Mouse (Mus musculus): ENCODE measurements at regions not wholly inside any gene's neighbourhood (a gene's known extent, or its start where the extent isn't known, plus 50 kb on each side); places are given as distances from the start of the nearest gene placed in this dataset.

DNA sequence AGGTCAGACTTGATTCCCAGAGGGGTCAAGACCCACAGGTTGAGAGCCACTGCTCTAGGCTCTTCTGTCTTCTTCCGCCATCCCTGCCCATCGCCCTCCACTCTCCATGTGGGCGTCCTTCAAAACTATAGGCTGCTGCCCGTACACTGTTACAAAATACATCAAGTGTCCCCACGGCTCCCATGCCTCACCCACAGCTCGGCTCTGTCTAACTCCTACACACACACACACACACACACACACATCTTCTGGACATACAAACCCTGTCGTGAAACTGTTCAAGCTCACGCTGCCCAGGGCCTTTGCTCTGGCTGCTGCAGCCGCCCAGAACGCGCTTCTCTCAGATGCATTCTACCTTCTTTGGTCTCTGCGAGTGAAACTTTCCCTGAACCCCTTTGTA, 67.1 kb upstream of the Tmem189 start:
- DNase-seq = no peak

DNA sequence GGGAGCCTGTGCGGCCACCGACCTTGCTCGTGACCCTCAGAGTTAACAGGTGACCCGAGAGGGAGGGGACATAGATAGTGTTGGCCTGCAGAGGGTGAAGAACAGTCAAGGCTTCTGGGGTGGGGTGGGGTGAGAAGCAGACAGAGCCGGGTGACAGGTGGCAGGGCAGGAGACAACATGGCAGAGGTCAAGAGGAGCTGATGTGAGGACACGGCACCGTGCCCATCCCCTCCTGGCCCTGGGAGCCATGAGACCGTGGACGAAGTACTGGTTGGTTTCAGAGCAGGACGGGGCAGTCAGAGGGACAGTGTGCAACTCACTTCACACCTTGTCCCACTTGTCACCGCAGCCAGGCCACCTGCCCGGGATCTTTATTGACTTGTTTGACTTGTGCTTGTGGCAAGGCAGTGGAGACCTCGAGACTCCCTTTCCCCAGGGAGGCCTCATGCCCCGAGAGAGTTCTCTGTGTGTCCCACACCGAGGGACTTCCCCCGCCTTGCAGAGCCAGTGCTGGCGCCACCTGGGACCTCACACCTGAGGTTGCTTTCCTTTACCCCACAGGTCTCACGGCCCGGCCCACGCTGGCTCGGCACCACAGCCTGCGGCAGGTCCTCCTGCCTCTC, 65.4 kb upstream of the Tmem189 start:
- peak in 1 of 2 experiments; percentile 52 for DNase-seq

DNA sequence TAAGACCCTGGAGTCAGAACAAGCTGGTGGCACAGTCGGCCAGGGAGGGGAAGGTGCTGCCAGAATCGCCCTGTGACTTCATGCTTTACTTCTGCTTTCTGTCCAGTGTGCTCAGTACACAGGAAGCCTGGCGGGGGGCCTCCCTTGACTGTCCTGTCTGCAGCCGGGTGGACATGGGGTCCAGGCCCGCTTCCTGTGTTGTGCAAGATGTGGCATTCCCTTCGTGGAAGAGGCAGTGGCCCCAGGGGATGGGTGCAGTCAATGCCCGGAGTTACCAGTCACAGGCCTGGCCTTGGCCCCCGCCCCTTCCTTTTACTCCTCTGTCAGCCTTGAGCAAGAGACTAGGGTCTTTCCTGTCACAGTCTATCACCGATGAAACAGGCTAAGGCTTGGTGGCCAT, 64.3 kb upstream of the Tmem189 start:
- peak; percentile 78 to 83 for DNase-seq

DNA sequence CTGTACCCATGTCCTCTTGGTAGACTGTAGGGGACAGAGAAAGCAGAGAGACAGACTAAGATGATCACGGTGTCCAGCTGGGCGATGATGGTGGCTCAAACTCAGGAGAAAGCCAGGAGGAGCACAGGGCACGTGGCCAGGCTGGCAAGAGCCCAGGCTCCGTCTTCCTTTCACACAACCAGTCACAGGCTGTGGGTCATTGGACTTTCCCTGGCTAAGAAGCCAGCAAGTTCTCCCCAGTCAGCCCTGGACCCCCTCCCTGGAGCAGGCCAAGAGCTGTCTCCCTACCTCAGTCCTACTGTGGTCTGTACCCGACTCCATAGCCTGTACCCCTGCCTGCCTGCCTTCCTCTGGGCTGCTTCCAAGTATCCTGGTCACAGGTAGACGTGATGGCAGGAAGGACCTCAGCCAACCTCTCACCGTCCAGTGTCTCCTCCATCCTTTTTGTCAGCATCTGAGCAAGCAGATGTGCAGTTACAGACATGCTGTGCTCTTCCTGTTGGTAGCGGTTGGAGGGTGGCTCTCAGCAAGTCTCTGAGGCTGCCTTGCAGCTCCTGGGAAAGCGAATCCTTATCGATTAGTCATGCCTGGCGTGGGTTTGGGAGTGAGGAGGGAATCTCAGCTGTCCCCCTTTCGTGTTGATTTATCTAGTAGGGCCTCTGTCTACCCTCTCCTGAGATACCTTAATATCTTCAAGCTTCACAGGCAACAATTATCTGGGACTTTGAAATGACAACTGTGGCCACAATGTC, 63.4 kb upstream of the Tmem189 start:
- no peak for DNase-seq

DNA sequence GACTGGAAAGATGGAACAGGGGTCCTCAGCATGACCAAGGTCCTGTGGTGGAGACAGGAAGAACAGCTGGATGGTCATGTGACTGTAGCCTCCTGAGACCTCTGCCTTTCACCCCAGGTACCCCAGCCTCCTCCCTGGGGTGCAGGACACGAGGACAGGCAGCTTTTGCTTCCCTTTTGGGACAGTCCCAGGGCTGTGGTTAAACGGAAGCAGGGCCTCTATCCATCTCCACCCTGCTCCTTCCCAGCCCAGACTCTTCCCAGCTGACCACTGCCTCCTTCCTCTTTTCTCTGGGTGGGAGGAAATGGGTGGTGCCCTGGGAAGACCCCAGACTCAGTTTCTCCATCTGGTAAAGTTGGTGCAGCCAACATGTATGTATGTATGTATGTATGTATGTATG, 62.0 kb upstream of the Tmem189 start:
- DNase-seq = no peak

DNA sequence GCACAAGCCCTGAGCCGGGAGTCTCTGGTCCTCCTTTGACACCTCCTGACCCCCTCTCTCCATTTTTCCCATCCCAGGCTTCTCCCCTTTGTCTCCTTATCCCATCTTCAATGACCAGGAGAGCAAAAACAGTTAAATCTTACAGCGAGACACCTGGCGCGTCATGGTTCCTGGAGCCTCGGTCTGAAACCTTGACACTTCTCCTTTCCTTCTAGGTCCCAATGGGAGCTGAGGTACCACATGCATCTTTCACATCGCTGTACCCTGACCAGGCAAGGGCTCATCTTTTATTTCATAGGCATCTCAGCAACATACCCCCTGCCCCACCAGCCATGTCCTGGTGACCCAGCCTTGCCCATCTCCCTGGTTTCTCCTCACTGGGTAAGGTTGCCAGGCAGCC, 58.7 kb upstream of the Tmem189 start:
- no peak for DNase-seq

DNA sequence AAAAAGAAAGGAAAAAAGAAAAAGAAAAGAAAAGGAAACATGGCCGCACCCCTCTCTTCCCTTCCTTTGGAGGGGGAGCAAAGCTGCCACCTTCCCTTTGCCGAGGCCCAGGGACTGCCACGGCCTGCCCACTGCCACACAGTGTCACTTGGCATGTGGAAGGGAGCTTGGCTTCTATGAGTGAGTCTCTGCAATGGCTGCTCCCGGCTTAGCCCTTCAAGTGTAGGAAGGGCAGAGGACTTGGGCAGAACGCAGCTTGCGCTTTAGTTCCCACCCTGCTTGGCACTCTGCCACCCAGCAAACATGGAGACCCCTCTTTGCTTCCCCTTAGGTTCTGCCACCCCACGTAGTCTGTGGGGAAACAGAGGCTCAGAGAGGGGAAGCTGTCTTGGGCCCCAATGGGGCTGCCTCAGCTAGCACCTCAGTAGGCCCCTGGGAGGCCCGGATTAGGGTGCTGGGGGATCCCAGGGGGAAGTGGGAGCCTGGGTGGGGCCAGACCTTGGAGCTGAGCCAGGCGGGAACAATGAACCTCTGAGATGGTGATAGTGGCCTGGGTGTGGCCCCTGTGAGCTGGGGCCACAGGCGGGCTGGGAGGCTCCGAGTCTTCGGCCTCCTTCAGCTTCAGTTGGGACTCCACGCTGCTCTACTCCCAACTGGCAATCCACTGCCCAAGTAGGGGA, 57.7 kb upstream of the Tmem189 start:
- peak; percentile 51 to 58 for DNase-seq

DNA sequence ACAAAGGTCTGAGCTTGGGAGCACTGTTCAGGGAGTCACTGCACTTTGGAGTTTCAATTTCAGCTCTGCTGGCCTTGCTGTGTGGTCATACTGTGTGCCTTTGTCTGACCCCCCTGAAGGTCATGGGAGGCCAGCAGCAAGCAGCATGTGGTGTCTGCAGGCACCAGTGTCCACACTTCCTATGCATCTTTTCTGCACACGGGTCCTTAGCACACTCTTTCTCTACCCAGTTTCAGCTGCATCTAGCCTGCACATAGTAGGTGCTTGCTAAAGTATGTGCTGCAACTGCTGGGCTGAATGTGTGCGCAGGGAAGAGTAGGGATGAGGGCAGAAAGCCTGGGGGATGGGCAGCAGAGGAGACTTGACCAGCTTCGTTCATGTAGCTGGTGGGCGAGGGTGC, 56.7 kb upstream of the Tmem189 start:
- no peak for DNase-seq

DNA sequence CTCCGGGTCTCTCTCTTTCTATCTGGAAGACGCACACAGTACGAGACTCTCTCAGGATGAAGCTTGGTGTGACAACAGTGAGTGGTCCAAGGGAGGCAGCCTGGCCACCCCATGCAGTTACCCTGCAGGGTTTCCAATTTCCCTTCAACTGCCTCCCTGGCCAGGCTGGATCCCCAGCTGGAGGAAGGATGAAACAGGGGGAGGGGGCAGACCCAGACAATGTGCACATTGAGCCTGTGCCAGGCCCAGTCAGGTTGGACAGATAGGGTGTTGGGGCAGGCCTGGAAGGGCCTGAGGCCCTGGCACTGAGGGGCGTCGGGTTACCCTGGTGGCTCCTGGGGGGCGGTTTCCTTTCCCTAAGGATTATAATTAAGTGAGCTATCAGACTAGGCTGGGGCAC, 55.8 kb upstream of the Tmem189 start:
- no peak for DNase-seq

DNA sequence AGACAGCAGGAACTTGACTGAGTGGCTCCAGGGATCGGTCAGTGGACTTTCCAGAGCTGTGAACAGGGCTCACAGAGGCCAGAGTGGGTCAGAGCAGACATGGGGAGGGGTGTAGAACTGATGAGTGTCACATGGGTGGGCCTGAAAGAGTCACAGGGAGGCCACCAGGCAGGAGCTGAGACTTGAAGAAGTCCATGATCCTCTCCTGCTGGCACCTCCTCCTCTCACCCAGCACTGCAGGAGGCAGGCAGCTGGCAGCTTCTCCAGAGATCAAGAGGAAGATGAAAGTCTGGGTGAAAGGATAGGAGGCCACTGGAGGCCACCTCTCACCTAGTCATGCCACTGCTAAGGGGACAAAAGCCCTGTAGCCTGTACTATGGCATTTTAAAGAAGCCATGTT, 54.5 kb upstream of the Tmem189 start:
- DNase-seq = peak in 1 of 2 experiments; percentile 45

DNA sequence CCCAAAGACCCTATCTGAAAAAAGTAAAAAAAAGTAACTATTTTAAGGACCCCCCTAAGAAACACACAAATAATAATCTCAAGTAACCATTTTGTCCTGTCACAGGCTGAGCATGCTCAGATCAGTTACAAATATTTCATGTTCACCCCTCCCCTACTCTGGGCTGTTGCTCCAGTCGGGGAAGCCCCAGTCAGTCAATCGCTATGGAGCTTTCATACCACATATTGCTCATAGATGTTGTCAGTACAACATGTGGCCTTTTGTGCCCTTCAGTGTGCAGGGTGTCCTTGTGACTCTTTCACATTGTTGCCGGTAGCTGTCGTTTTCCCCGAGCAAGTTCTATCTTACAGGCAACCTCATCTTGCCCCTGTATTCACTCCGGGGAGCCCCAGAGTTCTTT, 52.9 kb upstream of the Tmem189 start:
- DNase-seq = no peak

DNA sequence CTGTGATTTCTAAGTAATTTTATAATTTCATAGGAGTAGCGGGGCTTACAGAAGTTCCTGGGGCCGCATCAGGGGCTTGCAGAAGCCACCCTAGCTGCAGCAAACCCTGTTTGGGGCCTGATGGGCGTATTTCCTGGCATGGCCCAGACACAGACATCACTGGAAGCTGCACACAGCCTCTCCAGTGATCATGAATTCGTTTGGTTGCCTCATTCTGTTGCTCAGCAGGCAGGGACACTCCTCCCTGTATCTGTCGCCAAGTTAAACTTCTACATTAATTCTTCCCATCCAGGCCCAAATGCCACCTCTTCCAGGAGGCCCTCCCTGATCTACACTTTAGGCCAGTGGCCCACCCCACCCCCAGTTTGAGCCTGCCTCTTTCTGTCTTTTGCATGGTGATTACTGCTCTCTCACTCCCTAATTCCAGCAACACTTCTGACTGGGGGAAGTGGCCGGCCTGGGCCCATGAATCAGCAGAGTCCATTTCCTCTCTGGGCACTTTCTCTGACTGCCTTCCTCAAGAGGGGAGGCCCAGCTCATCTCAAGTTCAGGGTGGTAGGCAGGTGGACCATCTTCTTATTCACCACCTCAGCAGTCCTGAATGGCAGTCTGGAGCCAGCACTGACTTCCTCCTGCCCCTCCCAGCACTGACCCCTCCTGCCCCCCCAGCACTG, 51.0 kb upstream of the Tmem189 start:
- no peak for DNase-seq
